Mouse (Mus musculus) midbrain, embryonic 16.5 days (tissue): Measurements from ENCODE around the gene Sema6d. TPM values are rescaled to one million over a fixed set of nuclear protein-coding genes. Genes with fewer than 3 reads are reported as not detected.

ENCODE experiments used
- ATAC-seq: fragments of 200-750 bp; cut with Nextera tagmentation; 2 replicates; pipeline ENCODE4 v1.8.0; 2017; ENCODE audit warnings: moderate TSS enrichment
- H3K27ac ChIP-seq: fragments of 300-500 bp; sonication (generic); 2 replicates; pipeline ENCODE4 v1.5.1; 2014; ENCODE audit warnings: mild to moderate bottlenecking, low read length, mixed read lengths
- H3K27me3 ChIP-seq: fragments of 300-500 bp; sonication (generic); 2 replicates; pipeline ENCODE4 v1.6.1; 2014; ENCODE audit warnings: low read depth, low read length, mixed read lengths; ENCODE audit not compliant: control insufficient read depth, insufficient read depth
- H3K36me3 ChIP-seq: fragments of 300-500 bp; sonication (generic); 2 replicates; pipeline ENCODE4 v1.6.1; 2014; ENCODE audit warnings: mild to moderate bottlenecking, low read length, moderate library complexity, mixed read lengths; ENCODE audit not compliant: control insufficient read depth, insufficient read depth
- H3K4me1 ChIP-seq: fragments of 300-500 bp; sonication (generic); 2 replicates; pipeline ENCODE4 v1.6.1; 2014; ENCODE audit warnings: mild to moderate bottlenecking, low read length, mixed read lengths; ENCODE audit not compliant: control insufficient read depth, insufficient read depth
- H3K4me2 ChIP-seq: fragments of 300-500 bp; sonication (generic); 2 replicates; pipeline ENCODE4 v1.6.1; 2014; ENCODE audit warnings: mild to moderate bottlenecking, low read length, mixed read lengths
- H3K4me3 ChIP-seq: fragments of 300-500 bp; sonication (generic); 2 replicates; pipeline ENCODE4 v1.5.1; 2014; ENCODE audit warnings: low read depth, mild to moderate bottlenecking, low read length, moderate library complexity, mixed read lengths
- H3K9ac ChIP-seq: fragments of 300-500 bp; sonication (generic); 2 replicates; pipeline ENCODE4 v1.6.1; 2014; ENCODE audit warnings: low read depth, low read length, mixed read lengths
- H3K9me3 ChIP-seq: fragments of 300-500 bp; sonication (generic); replicated peaks from 2 replicates; pipeline ENCODE4 v1.6.1; 2014; ENCODE audit warnings: mild to moderate bottlenecking, low read length, mixed read lengths; ENCODE audit not compliant: control insufficient read depth, poor library complexity, severe bottlenecking
- whole genome bisulfite sequencing: fragments of 180-500 bp; shearing (Covaris S2); extraction: QIAGEN DNeasy Blood & Tissue Kit; methylation state at CpG from one replicate; pipeline ENCODE4 v1.1.7; 2014; 5-methylcytosine and 5-hydroxymethylcytosine counted together
- polyA plus RNA-seq: library from polyadenylated mRNA; unstranded; fragments of >200 nt; fragmentation: Nextera tagmentation; extraction: Ambion mirVana; gene quantifications from 2 replicates; pipeline ENCODE4 v1.2.1, GENCODE M21; 2015

Gene Sema6d
- polyA plus RNA-seq, 1 experiment from 2014 or later = 31.8 TPM

DNA sequence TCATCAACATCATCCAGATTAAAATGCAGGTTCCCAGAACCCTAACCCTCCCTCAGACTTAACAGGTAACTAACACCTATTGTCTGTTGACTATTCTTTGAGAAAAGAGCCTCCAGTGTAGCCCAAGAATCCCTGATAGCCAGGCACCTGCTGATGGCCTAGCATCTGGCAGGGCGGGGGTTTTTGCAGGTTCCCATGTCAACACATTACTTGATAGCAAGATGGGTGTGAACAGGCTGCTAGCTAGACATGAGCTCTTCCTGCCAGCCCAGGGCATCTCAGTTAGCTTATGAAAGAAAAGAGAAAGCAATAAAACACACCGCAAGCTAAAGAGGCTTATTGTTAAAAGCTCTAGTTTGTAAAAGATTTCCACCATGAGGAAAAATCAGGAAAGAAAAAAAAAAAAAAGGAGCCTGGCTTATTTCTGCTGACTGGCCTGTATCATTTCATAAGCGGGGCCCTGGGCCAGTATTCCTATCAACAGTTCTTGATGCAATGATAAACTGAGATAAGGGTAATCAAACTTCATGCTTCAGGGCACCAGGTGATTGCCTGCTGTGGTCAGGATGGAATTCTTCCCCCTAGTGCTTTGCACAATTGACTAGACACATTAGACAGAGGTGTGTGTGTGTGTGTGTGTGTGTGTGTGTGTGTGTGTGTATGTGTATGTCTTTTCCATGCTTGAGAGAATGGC, 528.9 kb downstream of the Sema6d start:
- Histone ChIP-seq H3K4me2 (no peak overlapping the region), H3K9ac (no peak overlapping the region), H3K36me3 (no peaks in the 10 kb centered on the region), H3K9me3 (no peaks in the 10 kb centered on the region), H3K4me3 (no peak overlapping the region), H3K27ac (no peak overlapping the region), H3K27me3 (no peaks in the 10 kb centered on the region), H3K4me1 (peaks cover 7% of the 10 kb centered on the region)
- no peak for ATAC-seq
- WGBS = 81% methylated on average over 3 of the region's 3 CpGs

DNA sequence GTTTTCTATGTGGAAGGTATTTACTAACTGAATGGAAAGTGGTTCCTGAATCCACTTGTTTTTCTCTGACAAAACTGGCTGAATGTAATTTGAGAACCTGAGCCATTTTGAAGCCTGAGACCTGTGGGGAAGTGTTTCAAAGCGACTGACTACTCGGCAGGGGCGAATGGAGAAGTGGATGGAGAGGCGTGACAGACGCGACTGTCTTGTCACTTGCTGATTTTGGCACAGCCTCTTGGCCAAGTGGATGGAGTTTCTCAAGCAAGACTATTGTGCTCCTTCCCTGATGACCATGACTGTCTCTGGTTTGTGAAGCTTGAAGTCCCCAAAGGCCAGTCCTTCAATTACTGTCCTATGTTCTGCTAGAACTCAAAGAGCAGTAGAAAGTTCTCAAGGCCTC, 530.7 kb downstream of the Sema6d start:
- no peak for ATAC-seq

DNA sequence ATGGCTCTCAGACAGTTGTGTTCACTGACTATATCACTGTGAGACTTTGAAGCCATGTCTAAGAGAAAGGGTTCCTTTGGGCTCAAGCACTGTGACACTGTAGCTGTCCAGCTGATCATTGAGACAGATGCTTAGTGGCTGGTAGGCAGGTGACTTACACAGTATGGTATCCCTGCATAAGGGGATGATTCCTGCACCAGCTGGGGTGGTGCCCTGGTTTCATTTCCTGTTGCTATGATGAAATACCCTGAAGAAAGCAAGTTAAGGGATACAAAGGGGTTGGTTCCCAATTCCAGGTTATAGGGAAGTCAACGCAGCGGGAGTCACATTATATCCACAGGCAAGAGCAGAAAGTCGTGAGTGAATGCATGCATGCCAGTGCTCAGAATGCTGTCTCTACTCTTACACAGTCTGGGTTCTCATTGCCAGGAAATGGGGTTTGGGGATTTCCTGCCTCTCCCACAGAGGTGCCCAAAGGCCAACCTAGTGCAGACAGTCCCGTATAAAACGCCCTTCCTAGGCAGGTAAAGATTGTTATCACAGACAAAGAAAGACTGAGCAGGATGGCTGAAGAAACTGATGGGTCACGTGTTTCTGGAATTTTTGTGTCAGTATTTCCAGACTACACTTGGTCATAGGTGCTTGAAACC, 532.3 kb downstream of the Sema6d start:
- Histone ChIP-seq H3K9me3 (no peaks in the 10 kb centered on the region), H3K36me3 (no peaks in the 10 kb centered on the region), H3K4me1 (peaks cover 7% of the 10 kb centered on the region), H3K27me3 (no peaks in the 10 kb centered on the region), H3K27ac (no peak overlapping the region), H3K9ac (no peak overlapping the region), H3K4me3 (no peak overlapping the region), H3K4me2 (no peak overlapping the region)
- 95% methylated on average over 6 of the region's 6 CpGs for WGBS
- ATAC-seq = no peak

More for the DNA sequence above, 530.7 kb downstream of the Sema6d start:
- H3K36me3 ChIP-seq = no peaks in the 10 kb centered on the region
- no peak overlapping the region for H3K9ac ChIP-seq
- no peaks in the 10 kb centered on the region for H3K9me3 ChIP-seq
- H3K27me3 ChIP-seq = no peaks in the 10 kb centered on the region
- H3K4me2 ChIP-seq = no peak overlapping the region
- peaks cover 7% of the 10 kb centered on the region for H3K4me1 ChIP-seq
- WGBS = 70% methylated on average over 6 of the region's 6 CpGs
- H3K27ac ChIP-seq = no peak overlapping the region
- H3K4me3 ChIP-seq = no peak overlapping the region

DNA sequence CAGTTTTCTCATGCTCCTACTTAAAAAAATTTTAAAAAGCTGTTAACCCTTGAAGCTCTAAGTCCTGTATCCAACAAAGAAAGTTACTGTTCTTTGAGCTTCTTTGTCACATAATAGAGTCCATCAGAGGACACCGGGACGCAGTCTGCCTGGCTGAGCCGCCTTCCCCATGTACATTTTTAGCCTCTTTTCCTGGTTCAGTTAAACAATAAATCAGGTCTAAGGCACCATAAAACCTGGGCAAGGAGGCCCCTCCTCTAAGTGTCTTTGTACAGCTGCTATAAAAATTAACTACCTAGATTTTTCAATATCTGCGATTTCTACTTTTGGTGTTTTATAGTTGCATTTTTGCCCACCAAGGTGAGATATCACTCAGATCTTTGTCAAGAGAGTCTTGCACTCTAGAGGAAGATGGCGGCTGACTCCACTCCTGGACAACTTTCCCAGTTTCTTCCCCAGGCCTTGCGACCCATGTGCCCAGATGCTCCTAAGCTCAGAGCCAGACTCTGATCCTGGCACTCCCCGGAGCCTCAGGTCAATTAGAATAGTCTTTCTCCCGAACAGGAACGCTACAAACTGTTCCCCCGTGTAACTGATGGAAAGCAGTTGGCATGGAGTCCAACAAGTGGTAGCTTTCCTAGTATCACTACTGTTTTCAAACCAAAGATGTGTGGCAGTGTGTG, 534.6 kb downstream of the Sema6d start:
- Histone ChIP-seq H3K4me3 (no peak overlapping the region), H3K4me2 (no peak overlapping the region), H3K27ac (no peak overlapping the region), H3K36me3 (no peaks in the 10 kb centered on the region), H3K9ac (no peak overlapping the region), H3K4me1 (no peaks in the 10 kb centered on the region), H3K27me3 (no peaks in the 10 kb centered on the region), H3K9me3 (no peaks in the 10 kb centered on the region)
- WGBS = 90% methylated on average over 10 of the region's 10 CpGs
- no peak for ATAC-seq

DNA sequence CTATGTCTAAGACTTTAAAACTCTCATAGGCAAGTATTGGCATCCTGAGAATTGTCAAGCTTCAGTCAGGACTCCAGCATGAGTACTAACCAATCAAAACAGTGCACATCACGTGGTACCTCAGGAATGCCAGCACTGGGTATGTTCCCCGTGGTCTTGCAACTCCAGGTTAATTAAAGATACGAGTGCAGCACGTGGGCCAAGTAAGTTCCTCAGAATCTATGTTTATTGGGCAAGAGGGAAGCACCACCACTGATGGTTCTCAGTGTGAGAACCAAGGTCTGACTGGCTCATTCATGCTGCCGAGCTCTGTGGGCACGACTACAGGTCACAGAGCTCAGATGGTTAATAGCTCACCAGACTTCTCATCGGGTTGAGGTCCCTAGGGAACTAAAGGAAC, 536.7 kb downstream of the Sema6d start:
- Histone ChIP-seq H3K4me2 (no peak overlapping the region), H3K9ac (no peak overlapping the region), H3K27ac (no peak overlapping the region), H3K9me3 (no peaks in the 10 kb centered on the region), H3K36me3 (no peaks in the 10 kb centered on the region), H3K4me1 (no peaks in the 10 kb centered on the region), H3K27me3 (no peaks in the 10 kb centered on the region), H3K4me3 (no peak overlapping the region)
- WGBS = 81% methylated on average over 7 of the region's 7 CpGs
- no peak for ATAC-seq

DNA sequence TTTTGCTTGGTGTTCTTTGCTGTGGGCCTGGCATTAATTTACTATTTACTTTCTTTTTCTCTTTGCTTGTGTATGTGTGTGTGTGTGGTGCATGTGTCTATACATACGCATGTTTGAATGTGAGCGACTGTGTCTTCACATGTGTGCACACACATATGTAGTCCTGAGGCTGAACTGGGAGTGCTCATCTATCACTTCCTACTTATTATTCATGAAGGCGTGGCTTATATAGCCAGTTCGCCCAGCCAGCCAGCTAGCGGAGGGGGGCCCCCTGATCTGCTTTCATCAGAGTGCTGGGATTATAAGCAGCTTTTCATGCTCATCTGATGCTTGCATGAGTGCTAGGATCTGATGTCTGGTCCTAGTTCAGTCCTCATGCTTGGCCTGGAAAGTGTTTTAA, 537.9 kb downstream of the Sema6d start:
- Histone ChIP-seq H3K27me3 (no peaks in the 10 kb centered on the region), H3K36me3 (no peaks in the 10 kb centered on the region), H3K4me1 (no peaks in the 10 kb centered on the region), H3K4me2 (no peak overlapping the region), H3K9ac (no peak overlapping the region), H3K4me3 (no peak overlapping the region), H3K27ac (no peak overlapping the region), H3K9me3 (no peaks in the 10 kb centered on the region)
- 60% methylated on average over 5 of the region's 5 CpGs for WGBS
- no peak for ATAC-seq

DNA sequence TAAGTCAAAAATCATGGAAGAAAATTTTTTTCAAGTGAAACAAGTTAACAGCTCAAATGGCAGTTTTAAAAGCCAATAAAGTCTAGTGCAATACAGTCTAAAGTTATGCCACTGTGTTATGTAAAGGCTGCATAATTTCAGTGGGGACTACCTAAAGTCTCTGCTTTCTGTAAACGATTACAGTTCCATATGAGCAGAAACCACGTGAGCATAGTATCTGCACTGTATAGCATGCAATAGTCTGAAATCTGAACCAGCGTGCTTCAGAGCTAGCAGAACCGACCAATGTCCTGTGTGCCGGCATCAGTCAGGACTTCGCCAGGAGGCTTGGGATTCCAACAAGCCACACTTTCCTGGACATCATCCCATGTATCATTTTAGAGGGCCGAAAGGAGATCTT, 538.9 kb downstream of the Sema6d start:
- no peaks in the 10 kb centered on the region for H3K4me1 ChIP-seq
- no peak for ATAC-seq
- no peak overlapping the region for H3K27ac ChIP-seq
- H3K4me2 ChIP-seq = no peak overlapping the region
- H3K9me3 ChIP-seq = no peaks in the 10 kb centered on the region
- H3K36me3 ChIP-seq = no peaks in the 10 kb centered on the region
- no peaks in the 10 kb centered on the region for H3K27me3 ChIP-seq
- H3K4me3 ChIP-seq = no peak overlapping the region
- WGBS = 95% methylated on average over 7 of the region's 7 CpGs
- H3K9ac ChIP-seq = no peak overlapping the region

DNA sequence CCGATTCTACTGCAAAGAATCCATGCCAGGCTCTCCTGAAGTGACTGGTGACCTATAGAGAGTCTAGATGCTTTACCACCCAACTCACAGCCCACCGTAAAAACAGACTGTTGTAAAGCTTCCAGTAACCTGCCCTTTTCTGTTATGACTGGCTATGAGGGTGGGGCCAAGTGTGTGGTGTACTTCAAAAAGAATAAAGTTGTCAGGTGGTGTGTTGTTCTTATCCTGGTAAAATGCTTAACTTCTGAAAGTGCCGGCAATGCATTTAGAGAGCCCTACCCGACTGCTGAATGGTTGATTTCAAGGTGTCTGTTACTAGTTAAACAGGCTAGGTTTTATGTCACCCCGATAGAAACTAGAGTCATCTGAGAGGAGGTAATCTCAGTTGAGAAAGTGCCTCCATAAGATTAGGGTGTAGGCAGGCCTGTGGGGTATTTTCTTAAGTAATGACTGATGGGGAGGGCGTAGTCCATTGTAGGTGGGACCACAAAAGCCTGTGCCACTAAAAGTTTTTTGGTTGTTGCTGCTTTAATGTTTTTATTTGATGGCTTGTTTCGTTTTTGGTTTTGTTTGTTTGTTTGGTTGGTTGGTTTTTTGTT, 544.7 kb downstream of the Sema6d start:
- 85% methylated on average over 7 of the region's 7 CpGs for WGBS
- ATAC-seq = no peak

More for the DNA sequence above, 544.7 kb downstream of the Sema6d start:
- Histone ChIP-seq H3K4me2 (no peak overlapping the region), H3K27ac (no peak overlapping the region), H3K4me1 (peaks cover 10% of the 10 kb centered on the region), H3K27me3 (no peaks in the 10 kb centered on the region), H3K9ac (no peak overlapping the region), H3K9me3 (no peaks in the 10 kb centered on the region), H3K36me3 (no peaks in the 10 kb centered on the region), H3K4me3 (no peak overlapping the region)
